Mouse (Mus musculus): ENCODE results near the gene Cmtm6. TPM values are rescaled to one million over a fixed set of nuclear protein-coding genes. Genes with fewer than 3 reads are reported as not detected.

Cmtm6 gene
- total RNA-seq, 2 experiments from 2014 or later = 19.6 to 20.6 TPM

GRCm38 (mm10) chr9:114729911-114730805 lies 758 bp upstream of the Cmtm6 start:
- intact Hi-C loops (cut with DNase I) = no loop called here
- DNase-seq = no peak

DNA sequence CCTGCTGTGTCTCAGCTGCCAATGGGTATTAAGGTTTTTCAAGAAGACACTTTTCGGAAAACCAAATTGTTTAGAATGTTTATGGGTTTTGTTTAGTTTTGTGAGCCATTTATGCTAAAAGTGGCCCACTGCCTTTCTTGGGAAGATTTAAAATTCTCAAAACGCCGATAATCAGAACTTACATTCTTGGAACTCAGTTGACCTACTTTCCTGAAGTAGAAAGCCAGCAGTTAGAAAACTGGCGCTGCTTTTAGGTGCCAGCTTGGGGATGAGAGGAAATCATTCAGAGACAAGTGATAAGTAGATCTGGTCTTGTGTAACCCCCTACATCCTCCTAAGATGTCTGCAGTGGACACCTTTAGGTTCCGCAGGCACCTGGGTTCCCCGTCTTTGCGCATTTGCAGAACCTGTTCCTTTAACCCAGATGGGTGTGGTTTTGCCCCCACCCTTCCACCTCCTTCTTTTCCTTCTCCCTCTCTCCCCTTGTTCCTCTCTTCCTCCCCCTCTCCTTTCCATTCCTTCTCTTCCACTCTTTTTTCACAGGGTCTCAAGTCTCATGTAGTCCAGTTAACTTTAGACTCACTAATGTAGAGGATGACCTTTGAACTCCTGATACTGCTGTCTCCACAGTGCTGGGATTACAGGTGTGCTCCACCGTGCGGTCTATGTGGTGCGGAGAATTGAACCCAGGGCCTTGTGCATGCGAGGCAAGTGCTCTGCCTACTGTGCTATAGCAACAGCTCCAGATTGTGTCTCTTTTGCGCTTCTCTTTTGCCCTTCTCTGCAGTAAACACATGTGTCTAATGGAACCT lies 1.2 kb downstream of the Cmtm6 start:
- intact Hi-C loops (cut with DNase I) = no loop called here

DNA sequence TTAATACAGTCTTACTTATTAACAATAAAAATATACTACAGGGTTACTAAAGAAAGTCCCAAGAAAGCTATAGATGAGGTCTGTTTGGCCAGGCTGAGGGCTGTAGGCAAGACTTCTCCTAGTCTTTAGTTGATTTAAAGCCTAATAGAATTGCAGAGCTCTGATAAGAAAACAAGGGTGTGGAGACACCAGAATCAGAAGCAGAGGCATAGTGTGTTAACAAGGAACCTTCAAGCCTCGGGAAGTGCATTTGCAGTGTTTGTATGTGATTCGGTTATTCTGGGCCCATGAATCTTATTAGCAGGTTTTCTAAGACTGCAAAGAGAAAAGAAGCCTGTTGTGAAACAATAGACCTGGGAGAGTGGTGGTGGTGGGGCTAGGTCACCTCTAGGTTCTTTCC lies 2.3 kb downstream of the Cmtm6 start:
- intact Hi-C loops (cut with DNase I) = no loop called here
- no peak for DNase-seq

More for the DNA sequence above, 1.2 kb downstream of the Cmtm6 start:
- DNase-seq = no peak

DNA sequence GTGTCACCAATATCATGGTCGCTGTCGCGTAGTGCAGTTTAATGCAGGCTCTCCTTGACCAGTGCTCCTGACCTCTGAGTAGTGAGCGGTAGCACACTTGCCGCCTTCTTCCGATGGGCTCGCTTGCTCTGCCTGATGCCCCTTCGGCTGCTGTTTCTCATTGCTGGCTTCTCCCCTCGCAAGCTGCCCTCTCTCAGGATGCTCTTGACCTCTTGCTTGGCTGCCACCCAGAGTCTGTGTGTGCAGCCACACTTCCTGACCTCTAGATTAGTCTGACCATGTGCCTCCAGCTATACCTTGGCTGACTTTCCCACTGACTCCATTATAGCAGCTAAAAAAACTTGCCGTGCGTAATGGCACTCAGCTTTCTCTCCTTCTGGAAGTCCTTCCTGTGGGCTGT lies 5.5 kb downstream of the Cmtm6 start:
- intact Hi-C loops (cut with DNase I) = no loop called here
- DNase-seq = no peak

GRCm38 (mm10) chr9:114740336-114740735 lies 9.4 kb downstream of the Cmtm6 start:
- DNase-seq = no peak
- intact Hi-C loops (cut with DNase I) = no loop called here

DNA sequence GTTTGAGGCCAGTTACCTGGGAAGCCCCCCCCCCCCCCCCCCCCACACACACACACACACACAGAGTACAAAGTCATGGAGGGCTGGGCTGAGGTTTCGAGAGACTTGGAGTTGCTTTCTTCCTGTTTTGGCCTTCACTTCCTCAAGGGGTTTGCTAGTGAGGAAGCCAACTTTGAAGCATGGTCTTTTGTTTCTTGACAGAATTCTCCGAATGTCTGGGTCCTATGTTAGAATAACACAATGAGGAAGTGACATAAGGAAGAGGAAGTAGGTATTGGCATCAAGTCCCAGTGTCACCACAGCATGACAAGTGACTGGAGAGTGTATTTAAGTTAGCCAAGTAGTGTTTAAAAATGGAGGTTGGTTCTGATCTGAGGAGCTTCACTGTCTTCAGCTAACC lies 11.8 kb downstream of the Cmtm6 start:
- intact Hi-C loops (cut with DNase I) = no loop called here
- no peak for DNase-seq

DNA sequence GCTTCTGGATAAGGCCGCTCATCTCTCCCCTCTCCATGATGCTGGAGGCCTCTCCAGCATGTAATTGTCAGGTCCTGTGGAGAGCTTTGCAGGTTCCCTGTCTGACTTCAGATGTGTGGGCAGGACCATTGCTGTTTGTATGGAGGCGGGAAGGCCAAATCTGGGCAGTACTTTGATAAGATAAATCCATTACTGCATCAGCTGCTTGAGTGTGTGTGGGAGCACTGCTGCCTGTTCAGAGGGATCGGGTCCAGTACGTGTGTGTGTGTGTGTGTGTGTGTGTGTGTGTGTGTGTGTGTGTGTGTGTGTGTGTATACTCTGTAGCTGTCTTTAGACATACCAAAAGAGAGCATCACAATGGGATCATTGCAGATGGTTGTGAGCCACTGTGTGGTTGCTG lies 14.2 kb downstream of the Cmtm6 start:
- no peak for DNase-seq
- intact Hi-C loops (cut with DNase I) = no loop called here

DNA sequence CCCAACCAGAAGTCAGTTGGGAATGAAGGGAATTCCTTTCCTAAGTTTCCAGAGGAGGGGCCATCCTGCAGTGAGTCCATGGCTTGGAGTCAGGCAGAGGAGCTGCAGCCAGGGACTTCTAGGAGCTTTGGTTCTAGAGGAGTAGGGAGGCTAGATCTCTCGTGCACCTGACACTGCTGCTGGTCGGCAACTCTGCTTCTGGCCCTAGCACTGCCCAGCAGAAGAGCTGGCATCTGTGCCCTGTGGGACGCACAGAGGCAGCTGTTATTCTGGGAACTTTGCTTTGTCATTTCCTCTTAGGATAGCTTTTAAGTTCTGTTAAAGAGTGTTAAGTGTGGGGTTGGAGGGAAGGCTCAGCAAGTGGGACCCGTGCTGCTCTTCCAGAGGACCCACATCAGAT lies 14.7 kb downstream of the Cmtm6 start:
- intact Hi-C loops (cut with DNase I) = no loop called here
- no peak for DNase-seq

GRCm38 (mm10) chr9:114747012-114747411 lies 16.1 kb downstream of the Cmtm6 start:
- DNase-seq = no peak

GRCm38 (mm10) chr9:114747466-114747865 lies 16.6 kb downstream of the Cmtm6 start:
- no peak for DNase-seq
- intact Hi-C loops (cut with DNase I) = no loop called here

More at GRCm38 (mm10) chr9:114747012-114747411, 16.1 kb downstream of the Cmtm6 start:
- intact Hi-C loops (cut with DNase I) = no loop called here

DNA sequence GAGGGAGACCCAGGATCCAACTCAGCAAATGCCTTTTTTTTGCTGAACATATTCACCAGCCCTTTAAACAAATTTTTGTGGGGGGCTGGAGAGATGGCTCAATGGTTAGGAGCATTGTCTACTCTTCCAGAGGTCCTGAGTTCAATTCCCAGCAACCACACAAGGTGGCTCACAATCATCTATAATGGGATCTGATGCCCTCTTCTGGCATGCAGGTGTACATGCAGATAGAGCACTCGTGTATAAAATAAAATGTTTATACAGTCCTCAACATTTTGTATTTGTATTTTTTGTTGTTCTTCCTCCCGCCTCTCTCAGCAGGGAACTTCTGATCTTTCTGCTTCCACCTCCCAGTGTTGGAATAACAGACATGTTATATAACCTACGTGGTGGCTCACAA lies 20.7 kb downstream of the Cmtm6 start:
- intact Hi-C loops (cut with DNase I) = no loop called here
- no peak for DNase-seq

- intact Hi-C loops (cut with DNase I) = no loop called here
- no peak for DNase-seq
Observed at GRCm38 (mm10) chr9:114752311-114752710, 21.4 kb downstream of the Cmtm6 start.

GRCm38 (mm10) chr9:114752863-114753484 lies 22.1 kb downstream of the Cmtm6 start:
- peak; percentile 88 for DNase-seq
- intact Hi-C loops (cut with DNase I) = no loop called here

GRCm38 (mm10) chr9:114758272-114758671 lies 27.4 kb downstream of the Cmtm6 start:
- intact Hi-C loops (cut with DNase I) = no loop called here
- no peak for DNase-seq

GRCm38 (mm10) chr9:114758801-114759200 lies 27.9 kb downstream of the Cmtm6 start:
- no peak for DNase-seq
- intact Hi-C loops (cut with DNase I) = no loop called here

DNA sequence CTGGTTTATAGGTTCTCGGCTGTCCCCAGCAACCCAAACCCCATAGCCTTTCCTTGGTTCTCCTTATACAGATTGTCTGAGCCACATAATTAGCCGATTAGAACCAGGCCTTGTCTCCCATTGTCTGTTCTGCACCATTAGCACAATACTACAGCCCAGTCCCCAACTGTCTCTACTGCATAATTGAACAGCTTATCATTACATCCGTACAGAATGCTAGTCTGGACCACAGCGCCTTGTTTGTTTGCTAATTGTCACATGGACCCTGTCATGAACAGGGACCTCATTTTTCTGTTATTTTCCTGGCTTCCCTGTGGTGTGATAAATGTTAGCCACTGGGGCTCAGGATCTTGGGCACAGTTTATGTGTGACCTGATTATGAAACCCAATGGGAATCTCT lies 29.0 kb downstream of the Cmtm6 start:
- intact Hi-C loops (cut with DNase I) = no loop called here
- DNase-seq = no peak

DNA sequence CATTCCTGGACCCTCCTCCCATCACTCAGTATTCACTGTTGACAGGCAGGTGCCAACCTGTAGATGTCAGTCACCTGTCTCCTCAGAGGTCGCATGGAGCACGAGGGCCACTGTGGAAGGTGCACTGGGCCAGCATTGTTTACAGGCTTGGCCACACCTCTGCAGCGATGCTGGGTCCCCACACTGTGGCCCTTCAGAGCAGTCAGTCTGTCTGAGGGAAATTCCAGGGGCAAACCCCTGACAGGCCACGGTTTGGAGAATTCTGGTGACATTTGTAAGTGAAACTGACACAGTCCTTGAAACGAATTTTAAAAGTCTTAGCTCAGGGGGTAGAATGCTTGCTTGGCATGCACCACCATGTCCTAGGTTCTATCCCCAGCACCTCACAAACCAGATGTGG lies 29.4 kb downstream of the Cmtm6 start:
- intact Hi-C loops (cut with DNase I) = no loop called here
- DNase-seq = no peak

GRCm38 (mm10) chr9:114761848-114762247 lies 30.9 kb downstream of the Cmtm6 start:
- intact Hi-C loops (cut with DNase I) = no loop called here
- no peak for DNase-seq

DNA sequence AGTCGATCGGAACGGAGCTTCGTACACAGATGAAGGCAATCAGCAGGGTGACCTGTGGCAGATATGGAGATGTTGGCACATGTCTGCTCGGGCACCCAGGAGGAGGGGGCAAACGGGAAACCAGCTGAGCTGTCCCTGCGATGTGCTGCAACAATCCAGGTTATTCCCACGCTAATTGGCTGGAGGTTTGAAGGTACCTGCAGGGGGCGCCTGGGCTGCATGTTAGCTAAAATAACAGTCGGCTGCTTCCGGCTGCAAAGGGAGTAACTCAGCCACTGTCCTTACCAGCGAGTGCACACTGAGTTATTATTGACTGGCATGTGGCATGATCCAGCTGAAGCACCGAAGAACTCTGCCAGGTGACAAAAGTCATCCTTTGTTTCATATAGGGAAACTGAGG lies 32.4 kb downstream of the Cmtm6 start:
- intact Hi-C loops (cut with DNase I) = no loop called here
- DNase-seq = peak; percentile 54

DNA sequence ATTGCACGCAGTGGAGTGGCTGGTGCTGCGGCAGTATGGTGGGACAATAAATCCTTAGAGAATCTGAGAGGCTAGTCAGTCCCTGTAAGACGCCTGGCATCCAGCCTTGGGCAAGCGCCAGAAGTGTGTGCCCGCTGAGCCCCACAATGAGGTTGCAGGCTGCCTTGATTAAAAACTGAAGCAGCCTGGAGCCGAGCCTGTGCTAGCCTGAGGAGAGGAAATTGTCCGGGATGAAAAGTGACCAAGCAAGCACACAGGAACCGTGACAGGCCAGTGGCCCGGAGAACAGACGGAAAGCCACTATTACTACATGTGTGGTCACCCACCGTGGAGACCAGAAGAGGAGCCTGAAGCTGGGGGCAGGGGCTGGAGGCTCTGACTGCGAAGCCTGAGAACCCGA lies 36.1 kb downstream of the Cmtm6 start:
- intact Hi-C loops (cut with DNase I) = no loop called here
- DNase-seq = peak; percentile 95

- intact Hi-C loops (cut with DNase I) = no loop called here
- no peak for DNase-seq
Observed at GRCm38 (mm10) chr9:114767507-114767906, 36.6 kb downstream of the Cmtm6 start.
